Mouse (Mus musculus) thymus, adult 2 months (tissue): ENCODE measurements around the gene Tiam2. TPM values are rescaled to one million over a fixed set of nuclear protein-coding genes. Genes with fewer than 3 reads are reported as not detected.

Experiments
- DNase-seq: peaks from one replicate; pipeline ENCODE4 v3.0.0; 2021
- H3K27ac ChIP-seq: fragments of 200-500 bp; 2 replicates; pipeline ENCODE4 v1.5.1; 2012; ENCODE audit warnings: low read length, control low read depth; ENCODE audit not compliant: control insufficient read depth, insufficient read depth
- H3K27me3 ChIP-seq: fragments of 200-500 bp; 2 replicates; pipeline ENCODE4 v1.6.1; 2012; ENCODE audit warnings: mild to moderate bottlenecking, low read length, moderate library complexity, mixed read lengths; ENCODE audit not compliant: control insufficient read depth, insufficient read depth
- H3K36me3 ChIP-seq: fragments of 200-500 bp; 2 replicates; pipeline ENCODE4 v1.6.1; 2012; ENCODE audit warnings: mild to moderate bottlenecking, low read length, moderate library complexity; ENCODE audit not compliant: control insufficient read depth, insufficient read depth
- H3K4me1 ChIP-seq: fragments of 200-500 bp; replicated peaks from 2 replicates; pipeline ENCODE4 v1.6.1; 2012; ENCODE audit warnings: low read length; ENCODE audit not compliant: control insufficient read depth, insufficient read depth
- H3K4me3 ChIP-seq: fragments of 200-500 bp; 2 replicates; pipeline ENCODE4 v1.5.1; 2012; ENCODE audit warnings: mild to moderate bottlenecking, low read length, control low read depth, moderate library complexity; ENCODE audit not compliant: control insufficient read depth, insufficient read depth
- CTCF ChIP-seq: fragments of 200-500 bp; IDR thresholded peaks from 2 replicates; pipeline ENCODE4 v1.5.1; 2012; ENCODE audit warnings: mild to moderate bottlenecking, control low read depth, low read length, moderate library complexity, borderline replicate concordance; ENCODE audit not compliant: control insufficient read depth, poor library complexity, insufficient read depth; ENCODE audit errors: extremely low read depth
- POLR2A ChIP-seq: fragments of 200-500 bp; IDR thresholded peaks from 2 replicates; pipeline ENCODE4 v1.6.1; 2012; ENCODE audit warnings: mild to moderate bottlenecking, low read length, control low read depth, moderate library complexity; ENCODE audit not compliant: control insufficient read depth, poor library complexity, insufficient read depth; ENCODE audit errors: extremely low read depth
- WGBS: fragments of 180-500 bp; shearing (Covaris S2); methylation state at CpG from one replicate; pipeline ENCODE4 v1.1.7; 2018; 5-methylcytosine and 5-hydroxymethylcytosine counted together
- polyA plus RNA-seq: library from polyadenylated mRNA; depleted of rRNA; stranded (reverse); fragments of >200 nt; gene quantifications from 2 replicates; pipeline ENCODE4 v1.2.3, GENCODE M21; 2012

Tiam2 gene
- polyA plus RNA-seq, 1 experiment, result 0.36 TPM

DNA sequence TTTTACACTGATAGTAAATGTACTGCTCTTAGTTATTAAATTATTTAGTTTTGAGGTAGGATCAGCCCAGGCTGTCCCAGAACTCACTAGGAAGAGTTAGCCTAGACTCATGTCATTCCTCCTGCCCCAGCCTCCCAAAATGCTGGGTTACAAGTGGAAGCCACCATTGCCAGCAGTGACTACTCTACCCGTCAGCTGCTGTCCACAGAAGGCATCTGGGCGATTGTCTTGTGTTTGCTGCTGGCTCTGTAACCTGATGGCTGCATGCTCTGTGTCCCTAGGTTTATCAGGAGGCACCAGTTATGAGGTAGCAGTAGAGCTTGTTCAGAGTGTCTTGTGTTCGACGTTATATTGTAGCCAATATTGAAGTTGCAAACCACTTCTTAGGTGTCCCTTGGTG is 93.8 kb downstream of the Tiam2 start:
- no peak for DNase-seq
- Histone ChIP-seq H3K27me3 (no peaks in the 10 kb centered on the region), H3K36me3 (no peaks in the 10 kb centered on the region), H3K4me3 (no peak overlapping the region), H3K27ac (no peak overlapping the region), H3K4me1 (no peaks in the 10 kb centered on the region)
- TF ChIP-seq POLR2A, result no peak
- no peak for TF ChIP-seq CTCF
- WGBS, result 94% methylated on average over 4 of the region's 4 CpGs

DNA sequence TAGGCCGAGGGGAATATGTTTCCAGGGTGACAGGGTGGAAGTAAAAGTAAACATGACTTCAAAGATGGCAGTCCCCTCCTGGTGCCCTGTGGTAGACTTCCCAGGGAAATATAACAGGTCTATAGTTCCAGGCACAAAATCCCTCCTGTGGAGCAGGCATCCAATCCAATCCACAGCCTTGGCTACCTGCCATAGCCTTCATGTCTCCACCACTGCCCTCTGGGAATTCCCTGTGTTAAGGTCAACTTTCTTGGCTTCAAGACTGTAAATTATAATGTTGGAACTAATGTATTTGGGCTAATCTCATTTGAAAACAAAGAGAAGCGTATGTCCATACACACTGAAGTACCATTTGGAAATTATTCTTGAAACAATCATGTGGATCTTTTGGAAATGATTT is 97.0 kb downstream of the Tiam2 start:
- 89% methylated on average over 2 of the region's 2 CpGs for WGBS
- Histone ChIP-seq H3K27ac (no peak overlapping the region), H3K4me3 (no peak overlapping the region), H3K36me3 (no peaks in the 10 kb centered on the region), H3K4me1 (no peaks in the 10 kb centered on the region), H3K27me3 (no peaks in the 10 kb centered on the region)
- no peak for TF ChIP-seq CTCF
- no peak for TF ChIP-seq POLR2A
- DNase-seq, result no peak

DNA sequence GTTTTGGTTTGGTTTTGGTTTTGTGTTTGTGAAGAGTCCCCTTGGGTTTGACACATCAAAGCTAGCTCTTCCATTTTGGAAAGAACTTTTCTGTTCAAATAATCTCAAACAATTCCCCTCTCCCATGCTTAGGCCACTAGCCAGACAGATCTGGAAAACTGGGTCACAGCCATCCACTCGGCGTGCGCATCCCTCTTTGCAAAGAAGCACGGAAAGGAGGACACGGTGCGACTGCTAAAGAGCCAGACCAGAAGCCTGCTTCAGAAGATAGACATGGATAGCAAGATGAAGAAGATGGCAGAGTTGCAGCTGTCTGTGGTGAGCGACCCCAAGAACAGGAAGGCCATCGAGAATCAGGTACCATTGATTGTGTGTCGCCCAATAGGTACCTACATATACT is 102.3 kb downstream of the Tiam2 start:
- Histone ChIP-seq H3K4me3 (no peak overlapping the region), H3K27ac (no peak overlapping the region), H3K27me3 (no peaks in the 10 kb centered on the region), H3K4me1 (no peaks in the 10 kb centered on the region), H3K36me3 (no peaks in the 10 kb centered on the region)
- WGBS, result 96% methylated on average over 9 of the region's 9 CpGs
- DNase-seq, result no peak
- TF ChIP-seq CTCF (no peak), POLR2A (no peak)

DNA sequence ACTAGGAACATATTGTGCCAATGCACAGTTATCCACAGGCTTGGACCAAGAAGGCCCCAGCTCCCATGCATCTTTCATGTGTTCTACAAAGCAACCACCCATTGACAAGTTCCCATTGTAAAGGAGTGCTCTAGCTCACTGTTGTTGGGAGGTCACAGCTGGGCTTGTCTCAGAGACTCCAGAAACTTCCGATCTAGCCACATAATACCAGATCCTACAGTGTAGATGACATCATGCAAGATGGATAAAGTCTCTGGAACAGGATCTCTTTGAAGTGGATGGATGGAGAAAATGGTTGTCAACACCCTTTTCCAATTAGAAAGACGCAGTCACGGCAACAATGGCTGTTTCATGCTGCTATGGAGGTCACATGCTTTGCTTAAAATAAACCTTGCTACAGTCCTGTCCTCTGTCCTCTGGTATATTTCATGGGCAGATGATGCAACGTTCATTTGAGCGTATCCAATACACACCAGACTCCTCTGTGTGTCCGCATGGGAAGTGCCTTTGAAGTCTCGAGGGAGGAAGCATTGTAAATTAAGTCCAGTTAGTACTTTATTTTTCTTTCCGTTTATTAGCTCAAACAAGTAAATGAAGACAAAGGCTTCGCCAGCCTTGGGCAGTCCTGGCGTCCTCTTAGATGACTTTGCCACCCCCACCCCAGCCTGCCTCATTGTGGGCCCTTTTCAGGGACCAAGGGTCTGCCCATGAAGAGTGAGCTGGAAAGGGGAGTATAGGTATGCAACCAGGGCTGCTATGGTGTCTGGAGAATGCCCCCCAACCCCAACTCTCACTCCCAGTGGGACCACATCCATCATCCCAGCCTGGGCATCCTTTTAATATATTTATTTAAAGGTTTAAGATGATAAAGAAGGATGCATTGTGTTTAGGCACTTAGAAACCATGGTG is 106.5 kb downstream of the Tiam2 start:
- Histone ChIP-seq H3K27ac (no peak overlapping the region), H3K27me3 (no peaks in the 10 kb centered on the region), H3K4me1 (peaks cover 3% of the 10 kb centered on the region; the same call in 1 of the 2 replicates), H3K4me3 (no peak overlapping the region), H3K36me3 (no peaks in the 10 kb centered on the region)
- no peak for DNase-seq
- 92% methylated on average over 10 of the region's 10 CpGs for WGBS
- no peak for TF ChIP-seq CTCF
- TF ChIP-seq POLR2A, result no peak

DNA sequence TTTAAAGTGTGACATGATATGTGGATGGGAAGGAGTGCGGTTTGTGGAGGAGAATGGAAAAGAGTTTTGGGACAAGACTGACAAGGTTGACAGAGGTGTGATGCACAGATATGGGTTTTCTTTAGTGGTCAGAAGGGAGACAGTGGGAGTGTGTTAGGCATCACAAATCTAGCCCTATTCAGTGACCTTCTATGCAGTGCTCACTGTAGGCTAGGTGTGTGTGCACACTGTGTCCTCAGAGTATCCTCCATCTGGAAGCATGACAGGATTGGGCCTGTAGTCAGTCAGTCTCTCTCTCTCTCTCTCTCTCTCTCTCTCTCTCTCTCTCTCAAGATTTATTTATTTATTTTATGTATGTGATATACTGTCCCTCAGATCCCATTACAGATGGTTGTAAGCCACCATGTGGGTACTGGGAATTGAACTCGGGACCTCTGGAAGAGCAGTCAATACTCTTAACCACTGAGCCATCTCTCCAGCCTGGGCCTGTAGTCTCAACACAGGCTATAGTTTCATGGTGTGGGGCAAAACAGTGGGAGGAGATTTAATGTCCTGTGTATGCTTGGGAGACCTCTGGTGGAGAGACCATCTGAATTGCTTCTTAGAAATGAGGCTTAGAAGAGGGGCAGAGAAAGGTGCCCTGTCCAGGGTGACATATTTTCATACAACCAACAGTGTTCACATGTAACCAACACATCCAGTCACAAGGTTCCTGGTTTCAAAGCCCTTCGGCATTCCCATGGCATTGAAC is 107.3 kb downstream of the Tiam2 start:
- H3K27ac ChIP-seq, result no peak overlapping the region
- DNase-seq, result no peak
- 89% methylated on average over 3 of the region's 3 CpGs for WGBS
- H3K36me3 ChIP-seq, result no peaks in the 10 kb centered on the region
- TF ChIP-seq CTCF (no peak), POLR2A (no peak)
- H3K4me3 ChIP-seq, result no peak overlapping the region
- H3K27me3 ChIP-seq, result no peaks in the 10 kb centered on the region
- H3K4me1 ChIP-seq, result peaks cover 3% of the 10 kb centered on the region; the same call in 1 of the 2 replicates

DNA sequence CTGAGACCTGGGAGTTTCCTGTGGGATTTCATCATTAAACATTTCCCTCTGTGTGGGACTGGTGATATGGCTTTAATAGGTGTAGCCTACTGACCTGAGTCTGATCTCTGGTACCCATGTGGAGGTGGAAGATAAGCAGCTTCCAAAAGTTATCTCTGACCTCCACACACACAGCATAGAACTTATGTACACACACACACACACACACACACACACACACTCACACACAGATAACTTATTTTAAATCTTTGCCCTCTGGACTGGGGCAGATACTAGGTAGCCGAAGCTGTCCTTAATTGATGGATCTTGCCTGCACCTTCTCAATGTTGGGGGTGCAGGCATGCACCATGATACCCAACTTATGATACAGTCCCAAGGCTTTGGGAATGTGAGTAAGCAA is 108.9 kb downstream of the Tiam2 start:
- 93% methylated on average over 1 of the region's 1 CpGs for WGBS
- no peaks in the 10 kb centered on the region for H3K27me3 ChIP-seq

More for the DNA sequence above, 108.9 kb downstream of the Tiam2 start:
- Histone ChIP-seq H3K27ac (no peak overlapping the region), H3K4me3 (no peak overlapping the region), H3K36me3 (no peaks in the 10 kb centered on the region), H3K4me1 (peaks cover 3% of the 10 kb centered on the region; the same call in 1 of the 2 replicates)
- TF ChIP-seq POLR2A, result no peak
- TF ChIP-seq CTCF, result no peak
- no peak for DNase-seq
